Mouse (Mus musculus): ENCODE data around the gene Aadacl2. TPM values are rescaled to one million over a fixed set of nuclear protein-coding genes. Genes with fewer than 3 reads are reported as not detected.

Gene Aadacl2
- not detected for polyA plus RNA-seq (2014; fragmentation: Illumina TruSeq; extraction: RNeasy Lipid Tissue Mini Kit (QIAGEN cat#74804); ENCODE audit: low read depth, low replicate concordance)

DNA sequence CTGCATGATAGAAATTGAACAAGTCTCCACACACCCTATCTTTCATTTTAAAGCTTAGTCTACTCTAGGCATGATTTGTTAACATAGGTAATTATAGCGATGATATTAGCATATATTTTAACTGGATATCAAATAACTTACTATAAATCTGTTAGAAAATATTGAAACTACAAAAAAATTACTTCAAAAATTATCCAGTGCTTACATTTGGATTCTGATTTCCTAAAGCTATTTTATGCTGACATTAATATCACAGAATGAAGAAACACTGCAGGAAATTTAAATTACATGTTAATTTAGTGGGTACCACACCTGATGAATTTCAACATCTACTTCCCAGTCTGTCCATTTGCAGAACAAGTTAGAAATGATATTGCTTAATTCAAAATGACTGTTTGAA is at the start of gene Aadacl2:
TSS of gene Aadacl2 (plus strand) at position 301 of the 400 bp plus-strand sequence.

DNA sequence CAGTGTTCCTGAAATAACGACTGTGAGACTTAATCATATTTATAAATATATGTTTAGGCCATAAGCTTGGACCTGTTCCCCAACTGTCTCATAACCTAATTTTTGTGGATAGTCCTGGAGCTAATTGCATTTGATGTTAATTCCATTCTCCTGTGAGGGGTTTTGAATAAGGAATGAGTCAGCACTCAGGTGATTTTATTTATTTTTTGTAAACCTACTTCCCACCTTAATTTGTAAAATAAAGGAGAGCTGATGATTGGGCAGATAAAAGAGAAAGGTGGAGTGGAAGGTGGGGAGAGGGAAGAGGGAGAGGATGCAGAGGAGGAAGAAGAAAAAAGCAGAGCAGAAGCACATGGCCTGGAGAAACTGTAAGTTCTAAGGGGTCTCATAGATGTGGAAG is 18.9 kb downstream of the Aadacl2 start, which contains the start of gene Aadac:
TSS of gene Aadac (plus strand) at position 301 of the 400 bp plus-strand sequence.

Other genes with a start within 250 kb of the Aadacl2 start
- not detected for gene Gm8298, start 145.7 kb upstream of the Aadacl2 start, polyA plus RNA-seq (2014; fragmentation: Illumina TruSeq; extraction: RNeasy Lipid Tissue Mini Kit (QIAGEN cat#74804); ENCODE audit: low read depth, low replicate concordance)
- gene C130079G13Rik, start 81.5 kb upstream of the Aadacl2 start, polyA plus RNA-seq (2014; fragmentation: Illumina TruSeq; extraction: RNeasy Lipid Tissue Mini Kit (QIAGEN cat#74804); ENCODE audit: low read depth, low replicate concordance) = not detected
- gene Aadac, start 19.0 kb downstream of the Aadacl2 start, polyA plus RNA-seq (2014; fragmentation: Illumina TruSeq; extraction: RNeasy Lipid Tissue Mini Kit (QIAGEN cat#74804); ENCODE audit: low read depth, low replicate concordance) = 5.3 TPM
- gene Sucnr1, start 75.1 kb downstream of the Aadacl2 start, polyA plus RNA-seq (2014; fragmentation: Illumina TruSeq; extraction: RNeasy Lipid Tissue Mini Kit (QIAGEN cat#74804); ENCODE audit: low read depth, low replicate concordance) = 36.7 TPM